Mouse (Mus musculus): ENCODE results near the gene Adgrf3. TPM values are rescaled to one million over a fixed set of nuclear protein-coding genes. Genes with fewer than 3 reads are reported as not detected.

The Adgrf3 gene
- polyA plus RNA-seq, 1 experiment from 2014 or later: not detected

DNA sequence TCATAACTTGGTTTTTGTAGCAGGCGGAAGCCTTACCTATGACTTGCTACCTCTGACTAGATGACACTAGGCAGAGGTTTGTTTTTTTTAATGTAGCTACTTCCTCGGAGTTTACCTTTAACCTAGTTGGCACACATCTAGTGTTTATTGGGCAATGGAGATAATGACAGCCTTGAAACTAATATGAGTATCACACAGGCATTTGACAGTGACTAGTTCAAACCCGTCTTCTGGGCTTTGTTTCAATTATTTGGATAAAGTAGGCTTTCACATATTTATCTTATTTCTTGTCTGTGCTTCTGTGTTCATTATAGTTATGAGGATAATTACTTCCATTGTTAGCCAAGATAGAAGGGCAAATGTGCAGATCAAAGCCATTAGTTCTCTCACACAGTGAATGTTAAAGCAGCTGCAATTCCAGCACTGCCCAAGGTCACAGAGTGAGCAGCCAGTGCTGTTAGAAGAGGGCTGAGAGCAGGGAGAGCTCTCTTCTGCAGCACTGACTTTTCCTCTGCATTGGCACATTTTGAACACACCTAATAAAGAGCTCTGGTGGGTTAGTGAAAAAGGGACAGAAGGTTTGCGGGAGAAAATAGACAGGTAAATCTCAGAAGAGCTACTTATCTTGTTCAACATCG lies 35.1 kb downstream of the Adgrf3 start:
- H3K27me3 ChIP-seq (ENCODE audit: control insufficient read depth, insufficient read depth, low read length): no peaks in the 10 kb centered on the region
- 86% methylated on average over 5 of the region's 5 CpGs for WGBS
- H3K4me3 ChIP-seq (ENCODE audit: low read depth, low read length): no peak overlapping the region
- ATAC-seq (replicated peaks; ENCODE audit: insufficient number of reproducible peaks, low FRiP score, low TSS enrichment, low read depth): no peak
- H3K36me3 ChIP-seq (replicated peaks; ENCODE audit: control insufficient read depth, insufficient read depth, low read depth, low read length): no peaks in the 10 kb centered on the region; the same call in 1 of the 2 replicates
- no peak overlapping the region for H3K27ac ChIP-seq (replicated peaks; ENCODE audit: low read depth, low read length)
- no peak overlapping the region for H3K9ac ChIP-seq (replicated peaks; ENCODE audit: low read length)
- no peak overlapping the region for H3K4me2 ChIP-seq (ENCODE audit: low read depth, low read length)
- H3K4me1 ChIP-seq (ENCODE audit: control insufficient read depth, insufficient read depth, low read length): peaks cover 4% of the 10 kb centered on the region
- H3K9me3 ChIP-seq (replicated peaks; ENCODE audit: control insufficient read depth, low read length): no peaks in the 10 kb centered on the region
- DNase-seq (ENCODE audit: low spot score): no peak

GRCm38 (mm10) chr5:30165234-30165946 lies 40.1 kb downstream of the Adgrf3 start:
- ATAC-seq (replicated peaks; ENCODE audit: insufficient number of reproducible peaks, low FRiP score, low TSS enrichment, low read depth) (no peak), DNase-seq (ENCODE audit: low spot score) (no peak)
- H3K4me3 ChIP-seq (ENCODE audit: low read depth, low read length): no peak overlapping the region
- H3K36me3 ChIP-seq (replicated peaks; ENCODE audit: control insufficient read depth, insufficient read depth, low read depth, low read length): no peaks in the 10 kb centered on the region; the same call in 1 of the 2 replicates
- no peak overlapping the region for H3K4me2 ChIP-seq (ENCODE audit: low read depth, low read length)
- 88% methylated on average over 5 of the region's 5 CpGs for WGBS
- no peak overlapping the region for H3K27ac ChIP-seq (replicated peaks; ENCODE audit: low read depth, low read length)
- H3K27me3 ChIP-seq (ENCODE audit: control insufficient read depth, insufficient read depth, low read length): no peaks in the 10 kb centered on the region
- H3K9ac ChIP-seq (replicated peaks; ENCODE audit: low read length): no peak overlapping the region
- H3K9me3 ChIP-seq (replicated peaks; ENCODE audit: control insufficient read depth, low read length): no peaks in the 10 kb centered on the region
- no peaks in the 10 kb centered on the region for H3K4me1 ChIP-seq (ENCODE audit: control insufficient read depth, insufficient read depth, low read length)

DNA sequence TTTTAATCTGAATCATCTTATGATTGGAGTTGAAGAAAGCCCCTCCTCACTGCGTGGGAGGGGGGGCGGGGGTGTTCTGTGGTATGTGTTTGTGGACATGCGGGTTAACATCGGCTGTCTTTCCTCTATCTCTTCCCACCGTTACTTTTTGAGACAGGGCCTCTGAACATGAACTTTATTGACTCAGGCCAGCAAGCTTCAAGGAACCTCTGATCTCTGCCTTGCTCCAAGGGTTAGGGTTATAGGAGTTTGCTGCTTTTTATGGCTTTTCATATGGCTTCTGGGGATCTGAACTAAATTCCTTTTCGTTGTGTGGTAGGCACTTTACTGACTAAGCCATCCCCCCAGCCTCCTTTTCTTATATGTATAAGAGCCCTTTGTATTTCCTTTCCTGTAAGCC lies 43.2 kb downstream of the Adgrf3 start:
- 90% methylated on average over 6 of the region's 6 CpGs for WGBS
- no peaks in the 10 kb centered on the region for H3K27me3 ChIP-seq (ENCODE audit: control insufficient read depth, insufficient read depth, low read length)
- H3K4me3 ChIP-seq (ENCODE audit: low read depth, low read length): no peak overlapping the region
- H3K27ac ChIP-seq (replicated peaks; ENCODE audit: low read depth, low read length): no peak overlapping the region
- no peaks in the 10 kb centered on the region for H3K36me3 ChIP-seq (replicated peaks; ENCODE audit: control insufficient read depth, insufficient read depth, low read depth, low read length)
- DNase-seq (ENCODE audit: low spot score) (no peak), ATAC-seq (replicated peaks; ENCODE audit: insufficient number of reproducible peaks, low FRiP score, low TSS enrichment, low read depth) (no peak)
- H3K9me3 ChIP-seq (replicated peaks; ENCODE audit: control insufficient read depth, low read length): no peaks in the 10 kb centered on the region
- no peak overlapping the region for H3K9ac ChIP-seq (replicated peaks; ENCODE audit: low read length)
- H3K4me2 ChIP-seq (ENCODE audit: low read depth, low read length): no peak overlapping the region
- no peaks in the 10 kb centered on the region for H3K4me1 ChIP-seq (ENCODE audit: control insufficient read depth, insufficient read depth, low read length)

GRCm38 (mm10) chr5:30161836-30162235 lies 43.7 kb downstream of the Adgrf3 start:
- no peak for DNase-seq (ENCODE audit: low spot score)
- Histone ChIP-seq H3K4me2 (ENCODE audit: low read depth, low read length) (no peak overlapping the region), H3K9ac (replicated peaks; ENCODE audit: low read length) (no peak overlapping the region), H3K4me3 (ENCODE audit: low read depth, low read length) (no peak overlapping the region), H3K9me3 (replicated peaks; ENCODE audit: control insufficient read depth, low read length) (no peaks in the 10 kb centered on the region), H3K36me3 (replicated peaks; ENCODE audit: control insufficient read depth, insufficient read depth, low read depth, low read length) (no peaks in the 10 kb centered on the region), H3K27me3 (ENCODE audit: control insufficient read depth, insufficient read depth, low read length) (no peaks in the 10 kb centered on the region), H3K4me1 (ENCODE audit: control insufficient read depth, insufficient read depth, low read length) (no peaks in the 10 kb centered on the region), H3K27ac (replicated peaks; ENCODE audit: low read depth, low read length) (no peak overlapping the region)
- WGBS: 88% methylated on average over 1 of the region's 1 CpGs
- ATAC-seq (replicated peaks; ENCODE audit: insufficient number of reproducible peaks, low FRiP score, low TSS enrichment, low read depth): no peak

DNA sequence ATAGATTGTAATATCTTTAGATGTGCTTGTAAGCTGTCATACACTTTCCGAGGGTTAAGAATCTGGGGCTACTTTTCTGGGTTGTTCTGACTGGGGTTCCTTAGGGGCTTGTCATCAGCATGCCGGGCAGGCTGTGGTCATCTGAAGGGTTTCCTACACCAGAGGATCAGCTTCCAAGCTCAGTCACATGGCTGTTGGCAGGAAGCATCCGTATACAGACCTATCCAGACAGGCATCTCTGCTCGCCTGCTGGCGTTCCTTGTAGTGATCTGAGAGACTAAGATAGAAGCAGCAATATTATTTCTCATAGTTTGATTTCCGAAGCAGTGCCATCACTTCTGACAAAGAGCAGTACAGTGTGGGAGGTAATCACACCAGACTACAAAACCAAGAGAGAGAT lies 45.9 kb downstream of the Adgrf3 start:
- DNase-seq (ENCODE audit: low spot score) (no peak), ATAC-seq (replicated peaks; ENCODE audit: insufficient number of reproducible peaks, low FRiP score, low TSS enrichment, low read depth) (no peak)
- Histone ChIP-seq H3K27ac (replicated peaks; ENCODE audit: low read depth, low read length) (no peak overlapping the region), H3K4me3 (ENCODE audit: low read depth, low read length) (no peak overlapping the region), H3K9me3 (replicated peaks; ENCODE audit: control insufficient read depth, low read length) (no peaks in the 10 kb centered on the region), H3K9ac (replicated peaks; ENCODE audit: low read length) (no peak overlapping the region), H3K4me1 (ENCODE audit: control insufficient read depth, insufficient read depth, low read length) (no peaks in the 10 kb centered on the region), H3K4me2 (ENCODE audit: low read depth, low read length) (no peak overlapping the region), H3K36me3 (replicated peaks; ENCODE audit: control insufficient read depth, insufficient read depth, low read depth, low read length) (no peaks in the 10 kb centered on the region), H3K27me3 (ENCODE audit: control insufficient read depth, insufficient read depth, low read length) (no peaks in the 10 kb centered on the region)
- 84% methylated on average over 6 of the region's 6 CpGs for WGBS

- Histone ChIP-seq H3K4me3 (ENCODE audit: low read depth, low read length) (peak overlapping the region; percentile 89), H3K36me3 (replicated peaks; ENCODE audit: control insufficient read depth, insufficient read depth, low read depth, low read length) (no peaks in the 10 kb centered on the region), H3K9me3 (replicated peaks; ENCODE audit: control insufficient read depth, low read length) (no peaks in the 10 kb centered on the region), H3K4me2 (ENCODE audit: low read depth, low read length) (peak overlapping the region; percentile 74), H3K9ac (replicated peaks; ENCODE audit: low read length) (peak overlapping the region; percentile 72), H3K27me3 (ENCODE audit: control insufficient read depth, insufficient read depth, low read length) (no peaks in the 10 kb centered on the region), H3K27ac (replicated peaks; ENCODE audit: low read depth, low read length) (no peak overlapping the region), H3K4me1 (ENCODE audit: control insufficient read depth, insufficient read depth, low read length) (no peaks in the 10 kb centered on the region)
- DNase-seq (ENCODE audit: low spot score) (peak; percentile 3), ATAC-seq (replicated peaks; ENCODE audit: insufficient number of reproducible peaks, low FRiP score, low TSS enrichment, low read depth) (no peak)
- 37% methylated on average over 13 of the region's 13 CpGs for WGBS
Measured at GRCm38 (mm10) chr5:30155821-30156629, 49.5 kb downstream of the Adgrf3 start.

DNA sequence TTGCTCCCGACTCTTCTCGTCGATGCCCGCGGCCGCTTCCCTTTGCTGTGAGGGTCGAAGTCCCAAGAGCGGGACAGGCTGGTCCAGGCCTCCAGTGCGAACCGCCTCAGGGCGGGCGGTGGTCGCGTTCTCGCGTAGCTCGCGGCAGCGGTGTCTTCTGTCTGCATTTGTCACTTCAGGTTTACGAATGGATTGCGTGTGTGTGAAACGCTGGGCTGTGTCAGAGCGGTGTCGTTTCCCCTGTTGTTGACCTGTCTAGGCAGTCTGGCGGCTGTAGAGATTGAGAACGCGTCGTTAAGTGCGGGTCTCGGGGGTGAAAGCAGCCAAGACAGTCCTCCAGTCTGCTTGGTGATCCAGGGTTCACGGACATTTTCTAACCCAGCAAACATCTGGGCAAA lies 50.1 kb downstream of the Adgrf3 start:
- Histone ChIP-seq H3K36me3 (replicated peaks; ENCODE audit: control insufficient read depth, insufficient read depth, low read depth, low read length) (no peaks in the 10 kb centered on the region), H3K9ac (replicated peaks; ENCODE audit: low read length) (peak overlapping the region; percentile 72), H3K27ac (replicated peaks; ENCODE audit: low read depth, low read length) (no peak overlapping the region; the same call in 1 of the 2 replicates), H3K4me2 (ENCODE audit: low read depth, low read length) (peak overlapping the region; percentile 74), H3K4me1 (ENCODE audit: control insufficient read depth, insufficient read depth, low read length) (no peaks in the 10 kb centered on the region), H3K27me3 (ENCODE audit: control insufficient read depth, insufficient read depth, low read length) (no peaks in the 10 kb centered on the region), H3K4me3 (ENCODE audit: low read depth, low read length) (peak overlapping the region; percentile 89), H3K9me3 (replicated peaks; ENCODE audit: control insufficient read depth, low read length) (no peaks in the 10 kb centered on the region)
- ATAC-seq (replicated peaks; ENCODE audit: insufficient number of reproducible peaks, low FRiP score, low TSS enrichment, low read depth) (peak; percentile 60), DNase-seq (ENCODE audit: low spot score) (no peak)
- 0% methylated on average over 31 of the region's 31 CpGs for WGBS

All from embryonic facial prominence, embryonic 11.5 days (tissue).